Mouse (Mus musculus) neutrophil, adult 5-6 weeks (primary cell): ENCODE data around the gene Tmod3. TPM values are rescaled to one million over a fixed set of nuclear protein-coding genes. Genes with fewer than 3 reads are reported as not detected.

Experiments used
- total RNA-seq: library from RNA; stranded (forward); fragments of 200-1000 nt; gene quantifications from 2 replicates; pipeline ENCODE4 v1.2.3, GENCODE M21; 2017

Gene Tmod3
- total RNA-seq, 1 experiment from 2014 or later: 327 TPM

Other genes starting within 250 kb of the Tmod3 start
- gene Bcl2l10, start 211.9 kb downstream of the Tmod3 start, total RNA-seq: not detected in 2 replicates
- gene Mapk6, start 149.7 kb downstream of the Tmod3 start, total RNA-seq: 33.3 and 36.3 TPM in 2 replicates
- 21.4 and 22.9 TPM in 2 replicates for gene Leo1, start 118.1 kb downstream of the Tmod3 start, total RNA-seq
- gene Tmod2, start 51.7 kb upstream of the Tmod3 start, total RNA-seq: under 0.01 TPM in 1 of 2 replicates, not detected in the other
- gene Lysmd2, start 66.1 kb upstream of the Tmod3 start, total RNA-seq: 0.70 TPM in 1 of 2 replicates, not detected in the other
- not detected in 2 replicates for gene Scg3, start 124.4 kb upstream of the Tmod3 start, total RNA-seq
- not detected in 2 replicates for gene Bmp5, start 215.7 kb upstream of the Tmod3 start, total RNA-seq